Mouse (Mus musculus): Measurements from ENCODE around the gene Ubqln4. TPM values are rescaled to one million over a fixed set of nuclear protein-coding genes. Genes with fewer than 3 reads are reported as not detected.

Ubqln4 gene
- total RNA-seq (2023): 10 to 100 TPM; 48.4 to 50.3 TPM

GRCm38 (mm10) chr3:88553525-88553879 is at the start of gene Ubqln4:
Gene Ubqln4, plus strand, starts transcription at chr3:88553758.

GRCm38 (mm10) chr3:88509692-88510420 is 43.7 kb upstream of the Ubqln4 start, which contains the start of gene Lmna:
Gene Lmna, minus strand, starts transcription at chr3:88509956.

DNA sequence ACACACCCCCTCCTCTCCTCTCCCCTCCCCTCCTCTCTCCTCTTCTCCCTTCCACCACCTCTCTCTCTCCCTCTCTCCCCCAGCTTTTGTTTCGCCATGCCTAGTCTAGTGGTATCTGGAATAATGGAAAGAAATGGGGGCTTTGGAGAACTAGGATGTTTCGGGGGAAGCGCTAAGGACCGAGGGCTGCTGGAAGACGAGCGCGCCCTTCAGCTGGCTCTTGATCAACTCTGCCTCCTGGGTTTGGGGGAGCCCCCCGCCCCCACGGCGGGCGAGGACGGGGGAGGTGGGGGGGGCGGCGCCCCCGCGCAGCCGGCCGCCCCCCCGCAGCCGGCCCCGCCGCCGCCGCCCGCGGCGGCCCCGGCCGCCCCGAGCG is 21.3 kb upstream of the Ubqln4 start, which contains the start of gene Mex3a:
Mex3a (plus strand) TSS at position 97 of the 376 bp plus-strand sequence.

DNA sequence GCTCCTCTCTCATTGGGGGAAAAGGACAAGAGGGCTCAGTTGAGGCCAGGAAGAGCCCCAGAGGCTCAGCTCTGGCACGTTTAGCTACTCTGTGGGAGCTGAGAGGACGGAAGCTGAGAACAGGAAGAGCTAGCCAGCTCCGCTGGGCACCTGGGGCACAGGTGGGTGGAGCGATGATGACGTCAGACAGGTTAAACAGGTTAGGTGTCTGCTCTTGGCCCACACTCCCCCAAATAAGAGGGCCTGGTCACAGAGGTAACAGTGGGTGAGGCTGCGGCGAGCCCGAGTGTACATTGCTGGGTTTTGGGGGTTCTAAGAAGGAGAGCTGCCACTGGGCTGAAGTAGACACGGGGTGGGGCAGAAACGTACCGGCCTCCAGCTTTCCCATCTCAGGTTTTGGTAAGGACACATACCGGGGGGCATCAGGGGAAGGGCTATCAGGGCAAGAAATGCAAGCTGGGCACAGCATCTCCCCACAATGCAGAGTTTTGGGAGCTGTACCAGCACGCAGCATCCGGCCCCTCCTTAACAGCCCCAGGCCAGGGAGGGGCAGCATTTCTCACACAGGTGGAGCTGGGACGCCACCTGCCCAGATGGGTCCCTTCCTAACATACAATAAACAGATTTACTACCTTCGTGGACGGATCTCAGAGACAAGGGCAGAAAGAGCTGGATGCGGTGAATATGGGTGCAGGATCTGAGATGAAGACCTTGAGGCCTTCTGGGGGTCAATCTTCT is 5.2 kb upstream of the Ubqln4 start, which contains the start of gene Rab25:
Rab25 (minus strand) TSS at position 121 of the 738 bp plus-strand sequence.

DNA sequence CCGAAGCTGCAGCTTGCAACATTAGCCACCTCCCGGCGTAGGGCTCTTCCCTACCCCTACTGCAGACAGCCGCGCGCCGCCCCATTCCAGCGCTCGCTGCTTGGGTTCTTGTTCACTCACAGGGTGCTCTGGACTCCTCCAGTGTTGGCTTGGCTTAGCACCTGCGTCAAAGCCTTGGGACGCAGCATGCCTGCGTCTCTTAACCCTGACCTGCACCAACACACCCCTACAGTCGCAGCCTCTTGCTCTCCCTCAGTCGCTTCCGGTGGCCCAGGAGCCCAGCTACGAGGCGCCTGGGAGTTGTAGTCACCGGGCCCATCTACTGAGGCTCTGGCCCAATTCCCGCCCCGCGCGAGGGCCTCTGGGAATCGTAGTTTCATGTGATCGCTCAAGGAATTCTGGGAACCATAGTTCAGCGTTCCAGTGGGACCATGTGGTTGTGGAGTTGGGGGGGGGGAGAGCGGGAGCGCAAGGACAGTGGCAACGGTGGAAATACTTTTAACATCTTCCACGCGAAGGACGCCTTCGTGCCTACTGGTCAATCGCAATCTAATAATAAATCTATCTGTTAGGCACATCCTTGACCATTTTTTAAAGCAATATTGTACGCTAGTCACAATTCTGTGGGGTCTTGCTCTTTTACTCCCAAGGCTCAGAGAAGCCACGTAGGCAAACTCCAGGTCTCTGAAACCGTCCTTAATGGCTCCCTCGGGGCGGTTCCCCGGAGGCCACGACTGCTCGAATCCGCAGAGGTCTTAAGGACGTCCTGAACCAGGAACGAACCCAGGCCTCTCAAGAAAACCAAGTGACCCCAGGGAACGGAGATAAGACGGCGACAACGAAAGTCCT is 658 bp upstream of the Ubqln4 start, which contains the start of gene Lamtor2:
Lamtor2 (minus strand) TSS at position 399 of the 849 bp plus-strand sequence.

DNA sequence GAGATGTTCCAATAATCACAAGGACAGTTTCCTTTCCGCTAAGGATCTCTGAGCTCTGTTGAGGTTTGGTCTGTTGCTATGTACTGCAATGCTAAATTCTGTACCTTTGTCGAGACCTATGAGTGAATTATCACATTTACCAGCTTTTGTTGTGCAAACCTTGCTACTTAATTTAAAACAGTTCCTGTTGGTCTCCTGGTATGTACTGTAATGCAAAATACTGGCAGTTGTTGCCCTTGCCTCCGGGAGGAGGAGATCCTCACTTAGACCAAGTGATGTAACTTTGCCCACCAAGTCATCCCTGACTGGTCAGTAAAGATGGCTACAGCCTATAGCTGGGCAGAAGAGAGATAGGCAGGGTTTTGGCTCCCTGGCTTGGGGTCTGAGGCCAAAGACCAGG is 22.0 kb downstream of the Ubqln4 start, which contains the start of gene Ssr2:
Ssr2 (plus strand) TSS at position 337 of the 400 bp plus-strand sequence.

GRCm38 (mm10) chr3:88605666-88606065 is 52.1 kb downstream of the Ubqln4 start, which contains the start of gene Arhgef2:
Gene Arhgef2, plus strand, starts transcription at chr3:88605966.

Other genes with a start within 250 kb of the Ubqln4 start
- gene Glmp, start 228.7 kb upstream of the Ubqln4 start, total RNA-seq (2023): 100 to 1,000 TPM; 123 to 143 TPM
- gene Tmem79, start 217.6 kb upstream of the Ubqln4 start, total RNA-seq (2023): 1 to 10 TPM in 1 of 2 experiments, under 1 TPM in 1; 0.42 to 1.2 TPM
- gene Smg5, start 217.5 kb upstream of the Ubqln4 start, total RNA-seq (2023): 100 to 1,000 TPM; 144 TPM
- 1 to 10 TPM; 3.7 to 4.6 TPM for gene Paqr6, start 189.2 kb upstream of the Ubqln4 start, total RNA-seq (2023)
- gene Bglap3, start 181.0 kb upstream of the Ubqln4 start, total RNA-seq (2023): 1 to 10 TPM in 1 of 2 experiments, not detected in 1; 1.7 TPM
- not detected for gene Bglap2, start 175.1 kb upstream of the Ubqln4 start, total RNA-seq (2023)
- not detected for gene Bglap, start 169.3 kb upstream of the Ubqln4 start, total RNA-seq (2023)
- 10 to 100 TPM; 52.3 to 62.4 TPM for gene Pmf1, start 143.4 kb upstream of the Ubqln4 start, total RNA-seq (2023)
- gene Slc25a44, start 128.6 kb upstream of the Ubqln4 start, total RNA-seq (2023): 10 to 100 TPM; 15.1 to 18.4 TPM
- 1 to 10 TPM; 1.8 to 3.5 TPM for gene Sema4a, start 92.6 kb upstream of the Ubqln4 start, total RNA-seq (2023)
- 1 to 10 TPM; 2.7 to 8.9 TPM for gene Lmna, start 43.8 kb upstream of the Ubqln4 start, total RNA-seq (2023)
- 1 to 10 TPM; 1.1 to 1.4 TPM for gene Mex3a, start 21.4 kb upstream of the Ubqln4 start, total RNA-seq (2023)
- 1 to 10 TPM; 1.1 to 2.7 TPM for gene Rab25, start 5.5 kb upstream of the Ubqln4 start, total RNA-seq (2023)
- 100 to 1,000 TPM in 1 of 2 experiments, 10 to 100 TPM in 1; 84.6 to 103 TPM for gene Lamtor2, start 684 bp upstream of the Ubqln4 start, total RNA-seq (2023)
- 10 to 100 TPM; 70.8 to 73.9 TPM for gene Ssr2, start 22.1 kb downstream of the Ubqln4 start, total RNA-seq (2023)
- 100 to 1,000 TPM; 275 to 277 TPM for gene Arhgef2, start 52.2 kb downstream of the Ubqln4 start, total RNA-seq (2023)
- not detected for gene Rxfp4, start 99.4 kb downstream of the Ubqln4 start, total RNA-seq (2023)
- gene Khdc4, start 132.0 kb downstream of the Ubqln4 start, total RNA-seq (2023): 100 to 1,000 TPM; 130 to 137 TPM
- gene Rit1, start 163.1 kb downstream of the Ubqln4 start, total RNA-seq (2023): 10 to 100 TPM; 32.8 to 37.0 TPM
- gene Syt11, start 221.4 kb downstream of the Ubqln4 start, total RNA-seq (2023): 1 to 10 TPM; 3.5 to 3.6 TPM

Data from B cell, adult 67 days (primary cell).